Mouse (Mus musculus) monocyte, adult 5-6 weeks (primary cell): ENCODE results near the gene Pex14. TPM values are rescaled to one million over a fixed set of nuclear protein-coding genes. Genes with fewer than 3 reads are reported as not detected.

Experiments
- ATAC-seq: fragments of 153-309, 156-312 bp; replicated peaks from 2 replicates; pipeline ENCODE4 v1.8.0; 2017; ENCODE audit warnings: mild to moderate bottlenecking; ENCODE audit not compliant: low TSS enrichment, insufficient number of reproducible peaks, severe bottlenecking, poor library complexity, low FRiP score
- total RNA-seq: library from RNA; stranded (forward); fragments of 200-1000, 200-491, 200-594 nt; gene quantifications from 3 replicates; pipeline ENCODE4 v1.2.3, GENCODE M21; 2017

The Pex14 gene
- total RNA-seq, 1 experiment from 2014 or later: 24.0 TPM

- peak; percentile 86 for ATAC-seq
These were observed 158.9 kb downstream of the Pex14 start for GRCm38 (mm10) chr4:148940674-148941211.

- ATAC-seq: no peak
These were observed 161.1 kb downstream of the Pex14 start for GRCm38 (mm10) chr4:148938546-148938945.

GRCm38 (mm10) chr4:148936727-148937126, 162.9 kb downstream of the Pex14 start:
- ATAC-seq: no peak

GRCm38 (mm10) chr4:148936111-148936510, 163.6 kb downstream of the Pex14 start:
- no peak for ATAC-seq

GRCm38 (mm10) chr4:148935211-148935610, 164.5 kb downstream of the Pex14 start:
- no peak for ATAC-seq

GRCm38 (mm10) chr4:148933109-148933508, 166.6 kb downstream of the Pex14 start:
- ATAC-seq: no peak

- ATAC-seq: no peak
These were observed 168.9 kb downstream of the Pex14 start for GRCm38 (mm10) chr4:148930721-148931229.

GRCm38 (mm10) chr4:148928876-148929275, 170.8 kb downstream of the Pex14 start:
- no peak for ATAC-seq

GRCm38 (mm10) chr4:148928316-148928715, 171.4 kb downstream of the Pex14 start:
- ATAC-seq: no peak

GRCm38 (mm10) chr4:148926459-148926858, 173.2 kb downstream of the Pex14 start:
- no peak for ATAC-seq

GRCm38 (mm10) chr4:148925589-148926359, 173.9 kb downstream of the Pex14 start:
- ATAC-seq: no peak

- no peak for ATAC-seq
These were observed 175.7 kb downstream of the Pex14 start for GRCm38 (mm10) chr4:148923976-148924375.

GRCm38 (mm10) chr4:148923414-148923813, 176.3 kb downstream of the Pex14 start:
- ATAC-seq: no peak

- no peak for ATAC-seq
These were observed 177.4 kb downstream of the Pex14 start for GRCm38 (mm10) chr4:148922221-148922700.

GRCm38 (mm10) chr4:148920610-148921009, 179.1 kb downstream of the Pex14 start:
- no peak for ATAC-seq

- no peak for ATAC-seq
These were observed 180.8 kb downstream of the Pex14 start for GRCm38 (mm10) chr4:148918707-148919447.

- no peak for ATAC-seq
These were observed 183.8 kb downstream of the Pex14 start for GRCm38 (mm10) chr4:148915849-148916248.

- no peak for ATAC-seq
These were observed 184.6 kb downstream of the Pex14 start for GRCm38 (mm10) chr4:148914863-148915622.
